Mouse (Mus musculus): ENCODE data around the gene Arid3b.
A peak's percentile ranks its signal among the peaks of the same experiment; 100 is the strongest.
"Not testable (repeated sequence)": the region's sequence is repeated elsewhere in the genome, so short reads cannot be mapped to it uniquely, and the experiment has no call there.

Arid3b gene

GRCm38 (mm10) chr9:57836581-57837170, at the start of gene Arid3b:
Gene Arid3b, minus strand, starts transcription at chr9:57836793.
- DNase-seq (ENCODE audit: low read depth, low spot score) = peak; percentile 97

DNA sequence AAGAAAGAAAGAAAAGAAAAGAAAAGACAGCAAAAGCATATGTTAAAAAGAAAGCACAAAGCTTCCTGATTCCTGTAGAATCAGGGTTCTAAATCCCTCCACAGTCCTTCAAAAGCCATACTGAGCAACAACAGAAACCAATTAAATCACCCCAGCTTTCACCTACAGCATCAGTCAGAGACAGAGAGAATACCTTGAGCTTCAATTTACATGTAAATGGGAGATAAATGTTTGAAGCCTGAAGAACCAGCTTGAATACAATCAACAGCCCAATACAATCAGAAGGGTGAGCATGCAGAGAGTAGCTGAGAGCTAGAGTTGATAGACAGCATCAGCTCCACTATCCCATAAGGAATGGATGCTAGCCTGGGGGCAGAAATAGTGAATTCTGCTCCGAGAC, 46.8 kb upstream of the Arid3b start:
- no peak for DNase-seq (ENCODE audit: low read depth, low spot score)

GRCm38 (mm10) chr9:57881781-57882180, 45.2 kb upstream of the Arid3b start:
- not testable (repeated sequence) for DNase-seq (ENCODE audit: low read depth, low spot score)

DNA sequence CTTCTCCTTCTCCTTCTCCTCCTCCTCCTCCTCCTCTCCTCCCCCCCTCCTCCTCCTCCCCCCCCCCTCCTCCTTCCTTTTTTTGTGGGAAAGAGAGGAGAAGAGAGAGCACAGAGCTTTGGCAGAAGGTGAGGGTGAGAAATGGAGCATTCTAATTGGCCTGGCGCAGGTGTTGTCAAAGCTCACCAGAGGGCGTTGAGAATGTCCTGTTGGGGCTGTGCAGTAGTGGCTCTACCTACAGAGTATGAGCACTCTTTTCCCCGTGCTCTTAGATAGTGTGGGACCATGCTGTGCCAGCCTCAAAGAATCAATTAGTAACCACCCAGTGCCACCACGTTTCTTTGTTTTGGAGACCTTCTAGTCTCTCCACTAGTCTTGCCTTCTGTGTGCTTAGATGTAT, 43.7 kb upstream of the Arid3b start:
- no peak for DNase-seq (ENCODE audit: low read depth, low spot score)

- DNase-seq (ENCODE audit: low read depth, low spot score) = no peak
Observed at GRCm38 (mm10) chr9:57879213-57879612, 42.6 kb upstream of the Arid3b start.

DNA sequence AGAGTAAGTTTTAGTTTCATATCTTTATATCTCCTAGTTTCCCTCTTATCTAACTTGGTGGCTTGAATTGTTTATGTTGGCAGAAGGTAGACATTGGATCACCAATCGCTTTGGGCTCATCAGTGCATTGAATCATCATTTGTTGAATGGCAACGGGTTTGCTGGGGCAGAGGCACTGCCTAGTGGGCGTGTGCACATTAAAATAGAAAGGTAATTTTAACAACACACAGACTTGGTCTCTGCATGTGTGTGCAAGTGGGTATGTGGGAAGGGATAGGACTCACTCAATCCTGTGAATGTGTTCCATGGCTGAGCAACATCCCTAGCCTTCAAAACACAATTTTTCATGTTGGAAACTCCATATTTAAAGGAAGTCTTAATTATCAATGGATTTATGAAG, 38.4 kb upstream of the Arid3b start:
- no peak for DNase-seq (ENCODE audit: low read depth, low spot score)

- no peak for DNase-seq (ENCODE audit: low read depth, low spot score)
Observed at GRCm38 (mm10) chr9:57874134-57874533, 37.5 kb upstream of the Arid3b start.

DNA sequence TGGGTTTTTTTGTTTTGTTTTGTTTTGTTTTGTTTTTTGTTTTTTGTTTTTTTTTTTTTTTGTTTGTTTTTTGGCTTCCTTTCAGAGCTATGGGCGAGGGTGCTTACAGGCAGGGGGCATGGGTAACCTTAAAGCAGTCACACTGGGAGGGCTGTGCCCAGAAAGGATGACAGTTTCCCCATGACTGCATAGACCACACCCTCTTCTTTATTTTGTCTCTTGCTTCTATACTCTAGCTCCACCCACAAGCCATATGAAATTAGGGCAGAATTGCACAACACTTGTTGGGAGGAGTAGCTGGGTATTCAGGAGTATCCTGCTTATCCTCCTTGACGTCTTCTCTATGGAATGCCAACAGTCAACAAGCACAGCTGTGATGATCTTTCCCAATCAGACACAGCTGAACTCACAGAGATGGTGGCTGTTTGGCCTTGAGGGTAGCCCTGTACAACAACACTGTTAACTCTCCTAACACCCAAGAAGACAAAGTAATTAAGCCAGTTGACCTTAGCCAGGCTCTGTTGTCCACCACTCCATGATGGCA, 33.8 kb upstream of the Arid3b start:
- DNase-seq (ENCODE audit: low read depth, low spot score) = no peak

DNA sequence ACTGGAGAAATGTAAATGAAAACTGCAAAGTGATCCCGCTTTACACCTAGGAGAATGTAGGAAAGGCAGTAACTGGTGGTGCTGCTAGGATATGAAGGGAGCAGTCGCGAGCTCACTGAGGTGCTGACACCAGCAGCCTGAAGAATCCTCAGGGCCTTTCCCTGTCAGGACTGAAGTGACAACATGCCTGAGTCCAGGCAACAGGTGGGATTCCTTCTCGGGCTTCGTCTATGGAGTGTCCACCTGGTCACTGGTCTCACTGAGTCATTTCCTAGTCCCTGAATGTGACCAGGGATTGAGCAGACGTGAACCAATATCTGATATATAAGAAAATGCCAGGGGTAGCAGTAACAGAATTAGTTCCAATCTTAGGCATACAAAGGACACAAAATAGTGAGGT, 32.2 kb upstream of the Arid3b start:
- DNase-seq (ENCODE audit: low read depth, low spot score) = no peak

- DNase-seq (ENCODE audit: low read depth, low spot score) = no peak
Observed at GRCm38 (mm10) chr9:57867880-57868279, 31.3 kb upstream of the Arid3b start.

GRCm38 (mm10) chr9:57867236-57867635, 30.6 kb upstream of the Arid3b start:
- no peak for DNase-seq (ENCODE audit: low read depth, low spot score)

DNA sequence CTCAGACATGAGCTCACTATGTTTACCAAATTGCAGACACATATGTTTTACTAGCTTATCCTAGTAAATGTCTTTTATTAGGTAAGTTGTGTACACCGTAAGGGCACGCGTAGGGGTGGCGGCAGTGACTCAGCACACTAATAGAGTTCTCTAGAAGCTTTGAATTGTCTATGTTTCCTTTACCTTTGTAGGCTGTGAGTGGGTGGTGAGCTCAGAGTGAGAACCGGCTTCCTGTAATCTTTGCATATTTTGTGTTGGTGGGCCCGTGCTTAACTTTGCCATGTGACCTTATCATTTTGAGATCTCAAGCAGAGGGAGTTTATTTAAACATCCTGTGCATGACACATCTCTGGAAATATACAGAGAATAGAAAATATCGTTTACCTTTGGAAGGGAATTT, 29.9 kb upstream of the Arid3b start:
- peak; percentile 75 for DNase-seq (ENCODE audit: low read depth, low spot score)

- DNase-seq (ENCODE audit: low read depth, low spot score) = no peak
Observed at GRCm38 (mm10) chr9:57864336-57864735, 27.7 kb upstream of the Arid3b start.

- peak; percentile 86 for DNase-seq (ENCODE audit: low read depth, low spot score)
Observed at GRCm38 (mm10) chr9:57861951-57862471, 25.4 kb upstream of the Arid3b start.

DNA sequence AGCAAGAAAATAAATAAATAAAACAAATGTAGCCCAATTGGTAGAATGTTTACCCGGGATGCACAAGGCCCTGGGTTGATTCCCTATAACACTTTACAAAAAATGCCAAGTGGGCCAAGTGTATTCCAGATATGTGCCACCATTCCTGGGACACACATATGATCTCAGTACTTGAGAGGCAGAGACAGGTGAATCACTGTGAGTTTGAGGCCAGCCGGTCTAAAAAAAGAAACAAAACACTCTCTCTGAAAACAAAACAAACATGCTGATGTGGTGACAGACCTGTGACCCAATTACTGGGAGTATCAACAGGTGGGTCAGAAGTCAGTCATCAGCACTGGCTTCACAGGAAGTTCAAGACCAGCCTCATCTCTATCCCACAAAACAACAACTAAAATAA, 19.9 kb upstream of the Arid3b start:
- no peak for DNase-seq (ENCODE audit: low read depth, low spot score)

- no peak for DNase-seq (ENCODE audit: low read depth, low spot score)
Observed at GRCm38 (mm10) chr9:57854280-57854679, 17.7 kb upstream of the Arid3b start.

GRCm38 (mm10) chr9:57839032-57839431, 2.4 kb upstream of the Arid3b start:
- no peak for DNase-seq (ENCODE audit: low read depth, low spot score)

- DNase-seq (ENCODE audit: low read depth, low spot score) = peak; percentile 19
Observed at GRCm38 (mm10) chr9:57835841-57836514, 615 bp downstream of the Arid3b start.

DNA sequence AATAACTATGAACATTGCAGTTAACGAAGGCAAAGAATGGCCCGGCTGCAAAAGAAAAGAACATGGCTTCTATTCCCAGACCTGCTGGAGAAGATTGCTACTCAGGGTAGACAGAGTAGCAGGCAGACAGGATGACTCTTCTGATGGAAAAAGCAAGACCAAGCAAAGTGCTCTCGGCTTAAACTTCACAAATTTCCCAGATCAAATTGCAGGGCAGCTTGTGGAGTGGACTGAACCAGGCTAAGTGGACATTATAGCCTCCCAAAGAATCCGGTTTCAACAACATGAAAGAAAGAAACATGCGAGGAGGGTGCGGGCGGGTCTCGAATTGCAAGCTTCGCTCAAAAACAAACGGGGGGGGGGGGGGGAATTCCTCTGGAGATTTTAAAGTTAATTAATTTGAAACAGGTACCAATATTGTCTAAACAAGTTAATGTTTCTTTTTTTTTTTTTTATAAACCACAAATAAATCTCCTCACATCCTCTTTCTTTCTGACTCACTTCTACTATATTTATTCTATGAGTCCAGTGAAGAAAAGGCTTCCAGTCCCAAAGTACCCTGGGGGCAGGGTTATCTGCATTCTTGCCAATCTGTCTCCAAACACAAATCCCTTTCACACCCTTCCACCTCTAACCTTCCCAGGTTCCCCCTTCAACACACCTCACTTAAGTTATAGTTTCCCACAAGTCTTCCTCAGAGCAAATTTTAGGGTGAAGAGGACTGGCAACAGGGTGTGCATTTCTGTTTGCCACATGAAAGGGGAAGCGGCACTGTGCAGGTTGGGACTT, 1.8 kb downstream of the Arid3b start:
- DNase-seq (ENCODE audit: low read depth, low spot score) = peak; percentile 20

DNA sequence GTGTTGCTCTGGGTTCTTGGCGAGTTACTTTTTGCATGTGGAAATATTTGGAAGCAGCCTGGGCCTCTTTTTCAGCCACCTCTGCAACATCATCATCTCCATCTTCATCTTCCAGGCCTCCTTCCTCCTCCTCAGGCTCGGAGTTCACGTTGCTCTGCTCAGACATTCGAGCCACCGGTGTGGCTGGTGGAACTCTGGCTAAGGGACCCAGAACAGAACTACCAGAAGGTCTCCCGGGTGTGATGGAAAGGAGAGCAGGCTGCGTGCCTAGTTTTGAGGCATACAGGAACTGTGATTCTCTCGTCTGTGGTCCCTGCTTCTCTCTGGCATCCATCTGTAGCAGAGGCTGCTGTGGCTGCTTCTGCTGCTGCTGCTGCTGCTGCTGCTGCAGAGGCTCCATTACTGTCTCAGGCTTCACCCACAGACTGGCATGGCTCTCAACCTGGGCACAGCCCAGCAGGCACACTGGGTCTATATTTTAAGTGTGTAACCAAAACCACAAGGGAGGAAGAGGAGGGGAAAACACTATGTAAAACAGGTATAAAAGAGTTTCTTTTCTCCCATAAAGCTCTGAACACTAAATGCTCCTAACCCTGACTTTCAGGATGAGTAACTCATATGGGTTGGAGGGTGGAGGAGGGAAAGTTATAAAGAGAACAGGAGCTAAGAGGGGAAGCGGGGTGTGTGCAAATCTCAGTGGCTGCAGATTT, 2.7 kb downstream of the Arid3b start:
- peak; percentile 25 for DNase-seq (ENCODE audit: low read depth, low spot score)

DNA sequence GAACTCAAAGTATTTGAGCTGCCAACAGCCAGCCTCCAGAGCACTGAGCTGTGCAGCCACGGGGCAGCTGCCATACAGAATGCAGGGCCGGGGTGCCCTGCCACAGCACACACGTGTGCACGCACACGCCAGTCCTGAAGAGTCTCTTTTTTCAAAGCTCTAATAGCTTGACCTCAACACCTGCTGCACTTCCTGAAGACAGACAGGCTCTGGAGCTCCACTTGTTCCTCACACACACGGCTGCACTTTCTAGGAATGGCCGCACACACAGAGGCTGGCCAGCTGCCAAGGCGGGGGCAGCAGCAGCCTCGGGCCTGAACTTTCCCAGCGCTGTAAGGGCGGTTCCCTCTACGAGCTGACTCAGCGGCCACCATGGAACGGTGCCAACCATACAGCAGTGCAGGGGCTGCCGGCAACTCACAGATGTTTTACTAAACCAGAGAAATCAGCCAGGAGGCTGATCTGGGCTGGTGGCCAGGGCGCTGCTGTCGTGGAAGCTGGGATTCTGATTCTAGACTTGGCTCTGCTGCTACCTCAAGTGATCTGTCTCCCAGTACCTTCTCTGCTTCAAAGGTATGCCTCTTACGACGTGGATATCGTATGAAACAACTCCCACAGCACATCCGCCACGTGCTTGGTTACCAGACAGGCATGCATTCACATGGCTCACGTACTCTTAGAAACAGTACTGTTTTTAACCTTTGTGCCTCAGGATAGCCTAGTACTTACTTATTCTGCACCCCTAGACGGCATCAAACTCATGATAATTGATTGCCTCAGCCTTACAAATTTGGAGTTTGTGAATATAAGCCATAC, 5.1 kb downstream of the Arid3b start:
- DNase-seq (ENCODE audit: low read depth, low spot score) = peak; percentile 86
